Mouse (Mus musculus) limb, embryonic 13.5 days (tissue): Measurements from ENCODE around the gene Tmem252. TPM values are rescaled to one million over a fixed set of nuclear protein-coding genes. Genes with fewer than 3 reads are reported as not detected.

ENCODE experiments used
- ATAC-seq: fragments of 200-750 bp; cut with Nextera tagmentation; 2 replicates; pipeline ENCODE4 v1.8.0; 2017; ENCODE audit warnings: low read depth, moderate number of reproducible peaks, moderate TSS enrichment; ENCODE audit not compliant: low FRiP score
- H3K27ac ChIP-seq: fragments of 300-500 bp; sonication (generic); 2 replicates; pipeline ENCODE4 v1.5.1; 2015; ENCODE audit warnings: inconsistent platforms, mild to moderate bottlenecking, moderate library complexity
- H3K27me3 ChIP-seq: fragments of 300-500 bp; sonication (generic); 2 replicates; pipeline ENCODE4 v1.6.1; 2015; ENCODE audit warnings: mild to moderate bottlenecking, inconsistent platforms
- H3K36me3 ChIP-seq: fragments of 300-500 bp; sonication (generic); 2 replicates; pipeline ENCODE4 v1.6.1; 2015; ENCODE audit warnings: inconsistent platforms, mild to moderate bottlenecking, moderate library complexity
- H3K4me1 ChIP-seq: fragments of 300-500 bp; sonication (generic); 2 replicates; pipeline ENCODE4 v1.6.1; 2015; ENCODE audit warnings: inconsistent platforms
- H3K4me2 ChIP-seq: fragments of 300-500 bp; sonication (generic); replicated peaks from 2 replicates; pipeline ENCODE4 v1.6.1; 2015; ENCODE audit warnings: inconsistent platforms, mild to moderate bottlenecking, moderate library complexity
- H3K4me3 ChIP-seq: fragments of 300-500 bp; sonication (generic); 2 replicates; pipeline ENCODE4 v1.5.1; 2015; ENCODE audit warnings: moderate library complexity, mild to moderate bottlenecking, inconsistent platforms
- H3K9ac ChIP-seq: fragments of 300-500 bp; sonication (generic); 2 replicates; pipeline ENCODE4 v1.6.1; 2015; ENCODE audit warnings: mild to moderate bottlenecking, inconsistent platforms
- H3K9me3 ChIP-seq: fragments of 300-500 bp; sonication (generic); 2 replicates; pipeline ENCODE4 v1.6.1; 2016; ENCODE audit warnings: inconsistent platforms
- WGBS: fragments of 180-500 bp; shearing (Covaris S2); methylation state at CpG from one replicate; pipeline ENCODE4 v1.1.7; 2015; 5-methylcytosine and 5-hydroxymethylcytosine counted together
- polyA plus RNA-seq: library from polyadenylated mRNA; unstranded; fragments of >200 nt; fragmentation: Nextera tagmentation; extraction: Ambion mirVana; gene quantifications from 2 replicates; pipeline ENCODE4 v1.2.1, GENCODE M21; 2015

Tmem252 gene
- polyA plus RNA-seq, 1 experiment from 2014 or later, result 1.8 TPM

DNA sequence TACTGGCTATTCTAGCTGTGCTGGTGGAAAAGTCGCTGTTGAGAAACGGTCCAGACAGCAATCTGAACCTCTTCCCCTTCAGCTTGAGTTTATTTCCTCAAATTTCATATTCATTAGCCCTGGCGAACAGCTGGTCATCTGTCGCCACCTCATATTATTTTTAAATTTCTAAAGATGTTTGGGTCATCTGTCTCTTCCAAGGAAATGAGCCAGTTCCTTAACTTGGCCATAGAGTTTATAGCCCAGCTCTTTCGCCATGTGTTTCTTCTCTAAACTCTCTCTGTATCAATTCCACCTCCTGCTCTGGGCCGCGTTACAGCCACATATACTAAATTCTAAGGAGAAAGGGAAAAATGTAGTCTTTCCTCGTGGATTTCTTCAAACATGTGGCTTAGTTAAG is 29.9 kb downstream of the Tmem252 start:
- Histone ChIP-seq H3K27ac (no peak overlapping the region), H3K9me3 (no peaks in the 10 kb centered on the region), H3K4me1 (peaks cover 27% of the 10 kb centered on the region)

DNA sequence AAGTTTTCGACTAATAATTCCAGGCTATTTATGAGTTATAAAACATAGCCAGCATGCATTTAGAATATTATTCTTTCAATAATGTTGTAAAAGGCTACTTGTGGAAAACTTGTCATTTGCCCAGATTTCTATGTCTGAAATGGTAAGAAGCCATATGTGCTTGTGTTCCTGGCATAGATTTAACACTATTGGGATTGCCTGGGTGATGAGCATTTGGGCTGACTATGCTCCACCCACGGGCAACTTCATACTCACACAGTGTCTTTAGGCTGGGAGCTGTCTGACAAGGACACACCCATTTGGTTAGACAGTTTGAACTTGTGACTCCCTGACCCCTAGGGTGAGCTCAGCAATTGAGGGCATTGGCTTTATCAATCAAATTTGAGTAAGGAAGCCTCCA is 30.5 kb downstream of the Tmem252 start:
- ATAC-seq, result no peak
- WGBS, result 65% methylated on average over 2 of the region's 2 CpGs

More for the DNA sequence above, 29.9 kb downstream of the Tmem252 start:
- WGBS, result 41% methylated on average over 8 of the region's 8 CpGs
- no peak overlapping the region for H3K9ac ChIP-seq
- H3K27me3 ChIP-seq, result no peaks in the 10 kb centered on the region; the same call in 1 of the 2 replicates
- H3K4me2 ChIP-seq, result no peak overlapping the region
- ATAC-seq, result no peak
- H3K4me3 ChIP-seq, result no peak overlapping the region
- H3K36me3 ChIP-seq, result no peaks in the 10 kb centered on the region

DNA sequence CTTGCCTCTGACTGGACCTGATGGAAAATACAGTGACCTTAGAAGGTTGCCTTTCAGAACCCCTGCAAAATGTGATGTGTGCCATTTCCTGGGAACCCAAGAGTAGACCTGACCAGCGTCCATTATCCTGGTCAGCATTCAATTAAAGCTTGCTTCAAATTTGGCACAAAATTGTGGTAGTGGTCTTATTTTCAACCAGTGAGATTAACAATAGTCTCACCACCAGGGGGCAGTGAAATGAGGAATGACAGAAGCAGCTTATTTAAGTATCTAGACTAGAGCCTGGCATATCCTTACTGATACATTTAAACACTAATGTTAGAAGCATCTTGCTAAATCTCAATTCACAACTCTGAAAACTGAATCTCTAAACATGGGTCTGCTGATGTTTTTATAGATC is 31.6 kb downstream of the Tmem252 start:
- Histone ChIP-seq H3K27ac (no peak overlapping the region), H3K9me3 (no peaks in the 10 kb centered on the region), H3K4me1 (peaks cover 27% of the 10 kb centered on the region), H3K9ac (no peak overlapping the region), H3K27me3 (no peaks in the 10 kb centered on the region; the same call in 1 of the 2 replicates), H3K4me2 (no peak overlapping the region), H3K4me3 (no peak overlapping the region), H3K36me3 (no peaks in the 10 kb centered on the region)
- whole genome bisulfite sequencing, result 70% methylated on average over 1 of the region's 1 CpGs
- no peak for ATAC-seq

More for the DNA sequence above, 30.5 kb downstream of the Tmem252 start:
- H3K4me2 ChIP-seq, result no peak overlapping the region
- no peak overlapping the region for H3K4me3 ChIP-seq
- peaks cover 27% of the 10 kb centered on the region for H3K4me1 ChIP-seq
- H3K36me3 ChIP-seq, result no peaks in the 10 kb centered on the region
- H3K27me3 ChIP-seq, result no peaks in the 10 kb centered on the region; the same call in 1 of the 2 replicates
- no peak overlapping the region for H3K9ac ChIP-seq
- no peaks in the 10 kb centered on the region for H3K9me3 ChIP-seq
- H3K27ac ChIP-seq, result no peak overlapping the region

DNA sequence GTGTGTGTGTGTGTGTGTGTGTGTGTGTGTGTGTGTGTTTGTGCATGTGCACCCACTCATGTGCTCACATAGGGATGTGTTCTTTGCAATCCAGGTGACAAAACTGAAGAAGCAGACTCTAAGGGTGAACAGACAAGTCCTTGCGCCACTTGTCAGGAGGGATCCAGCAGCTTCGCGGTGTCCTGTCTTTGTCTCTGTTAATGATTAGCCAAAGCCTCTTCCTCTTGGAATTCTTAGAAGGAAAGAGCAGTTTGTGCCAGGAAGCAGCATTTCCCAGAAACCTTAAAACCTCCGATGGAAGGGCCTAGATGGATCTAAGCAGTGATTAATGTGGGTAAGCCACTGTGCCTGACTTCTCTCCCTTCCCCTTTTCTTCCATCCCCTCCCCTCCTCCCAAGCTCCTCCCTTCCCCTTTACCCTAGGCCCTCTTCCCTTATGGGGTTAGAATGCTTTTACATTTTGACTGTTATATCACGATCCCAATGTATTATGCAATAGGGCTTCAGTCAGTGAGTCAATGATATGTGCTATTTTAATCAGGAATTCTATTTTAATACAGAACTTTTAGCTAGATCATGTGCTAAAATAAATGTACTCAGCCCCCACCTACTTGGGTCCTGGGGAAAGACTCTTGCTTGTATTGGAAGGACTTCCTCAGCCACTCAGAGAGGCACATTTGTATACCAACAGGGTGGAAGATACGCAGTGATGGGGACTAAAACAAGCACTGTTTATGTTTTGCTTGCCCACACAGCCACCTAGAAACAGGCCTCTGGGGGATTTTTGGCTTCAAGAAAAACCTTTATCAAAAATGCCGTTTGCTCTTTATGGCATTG is 33.5 kb downstream of the Tmem252 start:
- no peak for ATAC-seq
- Histone ChIP-seq H3K4me1 (peaks cover 27% of the 10 kb centered on the region), H3K4me2 (no peak overlapping the region), H3K9me3 (no peaks in the 10 kb centered on the region), H3K9ac (no peak overlapping the region), H3K27ac (no peak overlapping the region), H3K4me3 (no peak overlapping the region), H3K27me3 (no peaks in the 10 kb centered on the region), H3K36me3 (no peaks in the 10 kb centered on the region)
- WGBS, result 74% methylated on average over 7 of the region's 7 CpGs

DNA sequence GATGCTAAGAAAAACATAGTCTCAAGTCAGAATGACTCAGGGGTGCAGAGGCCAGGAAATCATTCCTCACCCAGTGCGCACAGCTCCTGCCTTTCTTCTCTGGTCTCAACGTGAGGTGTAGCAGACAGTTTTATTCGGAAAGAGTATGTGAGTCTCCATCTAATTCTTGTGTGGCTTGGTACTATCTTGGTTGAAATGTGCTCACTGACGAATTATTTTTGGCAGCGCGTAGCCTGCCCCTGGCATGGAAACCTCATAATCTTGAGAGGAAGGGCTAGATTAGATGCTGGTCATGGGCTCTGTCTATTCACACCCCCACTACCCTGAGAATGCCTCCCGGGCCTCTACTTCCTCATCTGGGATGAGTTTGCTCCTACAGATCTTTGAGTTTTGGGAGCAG is 34.2 kb downstream of the Tmem252 start:
- H3K27ac ChIP-seq, result no peak overlapping the region

DNA sequence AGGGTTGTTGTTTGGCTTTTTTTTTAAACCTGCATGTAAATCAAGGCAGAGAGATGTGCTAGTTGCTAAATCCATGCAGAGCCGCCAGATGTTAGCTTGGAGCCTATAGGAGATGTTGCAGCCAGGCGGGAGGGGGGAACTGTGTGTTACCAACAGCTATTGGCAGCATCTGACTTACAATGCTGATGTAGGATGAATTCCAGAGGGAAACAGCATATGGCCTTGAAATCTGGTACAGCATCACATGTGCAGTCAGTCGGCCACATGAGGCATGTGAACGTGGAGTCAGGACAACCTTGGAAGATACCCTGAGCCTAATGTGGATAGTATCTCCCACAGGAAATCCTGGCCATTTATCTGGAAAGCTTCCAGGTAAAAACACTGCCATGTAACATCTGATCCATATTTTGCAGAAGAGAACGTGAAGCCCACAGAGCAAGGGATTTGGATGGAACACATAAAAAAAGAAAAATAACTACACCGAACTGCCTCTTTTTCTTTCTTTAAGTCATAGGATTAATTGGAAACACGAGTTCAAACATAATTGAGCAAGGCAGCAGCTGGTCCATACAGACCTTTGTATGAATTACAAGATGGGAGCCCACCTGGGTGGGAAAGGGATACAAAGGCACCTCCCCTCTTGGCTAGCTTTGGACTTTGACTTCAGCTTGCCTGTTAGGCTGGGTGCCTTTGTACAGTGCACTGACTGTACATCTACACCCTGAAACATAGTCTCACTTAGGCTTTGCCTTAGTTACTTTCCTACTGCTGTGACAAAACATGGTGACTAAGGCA is 42.7 kb downstream of the Tmem252 start:
- no peak overlapping the region for H3K27ac ChIP-seq
- H3K27me3 ChIP-seq, result no peaks in the 10 kb centered on the region
- no peak overlapping the region for H3K9ac ChIP-seq
- H3K4me2 ChIP-seq, result no peak overlapping the region
- H3K36me3 ChIP-seq, result no peaks in the 10 kb centered on the region
- H3K9me3 ChIP-seq, result peaks cover 6% of the 10 kb centered on the region; the same call in 1 of the 2 replicates
- WGBS, result 59% methylated on average over 7 of the region's 7 CpGs
- H3K4me3 ChIP-seq, result no peak overlapping the region
- no peaks in the 10 kb centered on the region for H3K4me1 ChIP-seq
- no peak for ATAC-seq

More for the DNA sequence above, 34.2 kb downstream of the Tmem252 start:
- Histone ChIP-seq H3K4me2 (no peak overlapping the region), H3K4me1 (peaks cover 27% of the 10 kb centered on the region), H3K9me3 (no peaks in the 10 kb centered on the region), H3K36me3 (no peaks in the 10 kb centered on the region), H3K27me3 (no peaks in the 10 kb centered on the region), H3K4me3 (no peak overlapping the region), H3K9ac (no peak overlapping the region)
- 78% methylated on average over 7 of the region's 7 CpGs for WGBS
- no peak for ATAC-seq

DNA sequence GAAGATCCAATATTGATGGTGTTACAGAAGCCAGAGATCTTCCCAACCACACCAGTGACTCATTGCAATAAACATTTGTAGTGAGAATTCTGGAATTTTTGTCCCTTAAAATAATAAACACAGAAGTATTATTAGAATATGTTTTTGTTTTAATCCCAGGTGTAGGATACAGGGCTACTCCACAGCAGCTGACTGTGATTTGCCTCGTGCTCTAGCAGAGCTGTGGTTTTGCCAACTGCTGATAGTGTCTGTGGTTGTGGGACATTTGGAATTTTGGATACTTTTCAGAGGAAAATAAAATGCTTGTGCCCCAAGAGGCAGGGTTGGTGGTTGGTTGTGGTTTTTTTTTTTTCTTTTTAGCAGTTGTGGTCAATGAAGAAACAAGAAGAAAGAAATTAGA is 44.2 kb downstream of the Tmem252 start:
- no peaks in the 10 kb centered on the region for H3K36me3 ChIP-seq
- no peak overlapping the region for H3K4me2 ChIP-seq
- no peaks in the 10 kb centered on the region for H3K4me1 ChIP-seq
- no peak for ATAC-seq
- WGBS, result 63% methylated on average over 1 of the region's 1 CpGs
- H3K4me3 ChIP-seq, result no peak overlapping the region
- H3K9ac ChIP-seq, result no peak overlapping the region
- peaks cover 6% of the 10 kb centered on the region; the same call in 1 of the 2 replicates for H3K9me3 ChIP-seq
- no peaks in the 10 kb centered on the region for H3K27me3 ChIP-seq
- no peak overlapping the region for H3K27ac ChIP-seq

DNA sequence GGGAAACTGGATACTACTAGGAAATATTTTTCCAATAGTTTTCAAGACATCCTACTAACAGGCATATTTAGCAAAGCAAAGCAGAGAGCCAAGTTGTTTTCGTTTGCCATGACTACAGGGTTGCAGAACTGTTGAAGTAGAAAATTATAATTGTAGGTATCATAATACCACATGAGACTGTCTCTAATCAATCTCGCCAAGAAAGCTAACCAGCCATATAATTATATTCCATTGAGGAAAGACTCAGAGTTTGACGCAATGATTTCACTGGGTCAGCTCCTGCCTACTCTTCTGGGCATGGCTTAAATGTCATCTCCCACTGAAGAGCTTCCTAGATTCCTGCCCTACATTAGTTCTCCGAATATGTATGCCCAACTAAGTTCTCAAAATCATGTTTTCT is 45.7 kb downstream of the Tmem252 start:
- no peak overlapping the region for H3K4me2 ChIP-seq
- ATAC-seq, result no peak
- H3K36me3 ChIP-seq, result no peaks in the 10 kb centered on the region
- no peaks in the 10 kb centered on the region for H3K4me1 ChIP-seq
- H3K27me3 ChIP-seq, result no peaks in the 10 kb centered on the region
- no peak overlapping the region for H3K4me3 ChIP-seq
- H3K27ac ChIP-seq, result no peak overlapping the region
- H3K9ac ChIP-seq, result no peak overlapping the region
- peaks cover 6% of the 10 kb centered on the region; the same call in 1 of the 2 replicates for H3K9me3 ChIP-seq
- 85% methylated on average over 4 of the region's 4 CpGs for WGBS

DNA sequence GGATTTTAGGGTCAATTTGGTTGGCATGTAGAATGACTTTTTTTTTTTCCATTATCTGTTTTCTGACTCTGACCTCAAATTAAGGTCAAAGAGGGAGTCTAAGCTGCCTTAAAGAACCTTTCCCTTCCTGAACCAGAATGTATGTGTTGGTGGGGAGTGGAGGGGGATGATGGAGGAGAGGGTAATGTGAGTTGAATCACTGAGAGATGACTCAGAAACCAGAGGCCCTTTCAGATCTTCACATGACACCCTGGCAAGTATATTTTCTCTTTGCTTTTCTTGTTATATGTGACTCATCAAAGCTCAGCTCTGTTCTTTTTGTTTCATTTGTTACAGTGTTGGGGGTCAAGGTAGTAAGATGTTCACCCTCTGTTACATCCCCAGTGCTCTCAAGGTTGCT is 46.6 kb downstream of the Tmem252 start:
- no peak overlapping the region for H3K4me3 ChIP-seq
- H3K27ac ChIP-seq, result no peak overlapping the region
- no peak overlapping the region for H3K9ac ChIP-seq
- no peak overlapping the region for H3K4me2 ChIP-seq
- H3K27me3 ChIP-seq, result no peaks in the 10 kb centered on the region
- ATAC-seq, result no peak
- no peaks in the 10 kb centered on the region for H3K36me3 ChIP-seq
- H3K4me1 ChIP-seq, result no peaks in the 10 kb centered on the region
- peaks cover 6% of the 10 kb centered on the region; the same call in 1 of the 2 replicates for H3K9me3 ChIP-seq

DNA sequence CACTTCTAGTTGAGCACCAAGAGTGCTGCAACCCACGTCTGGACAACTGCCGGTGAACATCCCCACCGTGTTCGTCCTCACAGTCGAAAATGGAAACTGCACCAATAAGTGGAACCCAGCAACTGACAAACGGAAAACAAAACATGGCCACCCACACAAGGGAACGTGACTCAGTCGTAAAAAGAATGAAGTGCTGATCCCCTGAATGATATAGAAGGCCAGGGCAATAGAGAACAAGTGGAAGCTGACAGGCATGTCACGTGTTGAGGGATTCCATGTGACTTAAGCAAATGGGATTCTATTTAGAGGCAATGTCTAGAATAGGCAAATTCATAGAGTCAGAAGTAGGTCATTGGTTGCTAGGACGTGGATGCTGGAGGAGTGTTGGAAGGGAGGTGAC is 50.6 kb downstream of the Tmem252 start:
- Histone ChIP-seq H3K27me3 (no peaks in the 10 kb centered on the region), H3K4me3 (no peak overlapping the region), H3K36me3 (no peaks in the 10 kb centered on the region), H3K4me1 (no peaks in the 10 kb centered on the region), H3K27ac (no peak overlapping the region), H3K9ac (no peak overlapping the region), H3K4me2 (no peak overlapping the region), H3K9me3 (no peaks in the 10 kb centered on the region)
- WGBS, result 79% methylated on average over 10 of the region's 10 CpGs
- no peak for ATAC-seq

DNA sequence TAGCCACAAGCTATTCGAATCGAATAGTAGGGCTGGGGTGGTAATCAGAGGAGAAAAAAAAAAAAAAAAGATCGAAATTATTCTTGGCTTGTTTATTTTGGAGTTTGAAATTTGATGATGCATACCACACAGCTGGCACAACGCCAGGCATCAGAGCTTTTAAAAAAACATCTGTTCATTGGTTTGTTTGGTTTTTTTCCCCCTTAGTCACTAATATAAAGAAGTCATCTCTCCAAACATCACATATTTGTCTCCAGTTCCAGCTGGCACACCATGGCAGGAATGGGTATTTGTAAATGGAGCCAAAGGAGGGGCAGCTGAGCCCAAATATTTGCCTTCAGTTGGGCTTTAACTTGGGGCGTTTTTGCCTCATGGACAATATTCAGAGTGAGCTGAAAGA is 56.9 kb downstream of the Tmem252 start:
- no peak overlapping the region for H3K4me3 ChIP-seq
- H3K9me3 ChIP-seq, result no peaks in the 10 kb centered on the region
- ATAC-seq, result no peak
- no peak overlapping the region for H3K9ac ChIP-seq
- peaks cover 17% of the 10 kb centered on the region; the same call in 1 of the 2 replicates for H3K4me1 ChIP-seq
- WGBS, result 44% methylated on average over 5 of the region's 5 CpGs
- no peaks in the 10 kb centered on the region for H3K27me3 ChIP-seq
- no peaks in the 10 kb centered on the region for H3K36me3 ChIP-seq
- no peak overlapping the region for H3K27ac ChIP-seq
- no peak overlapping the region for H3K4me2 ChIP-seq
